Mouse (Mus musculus): Measurements from ENCODE around the gene Trappc10.

GRCm38 (mm10) chr10:78192933-78193332 lies 51.5 kb downstream of the Trappc10 start:
- no peak for TF ChIP-seq POLR2A (IDR thresholded peaks at IDR 0.05; ENCODE audit: control insufficient read depth, extremely low read depth, insufficient read depth, low read length, poor library complexity)
- no peak for TF ChIP-seq CTCF (IDR thresholded peaks at IDR 0.05; ENCODE audit: borderline replicate concordance, control insufficient read depth, extremely low read depth, insufficient read depth, low read length, poor library complexity)

Data from thymus, adult 2 months (tissue).